Mouse (Mus musculus) left cerebral cortex, adult 11 months (tissue): Measurements from ENCODE around the gene Gm37240.
A peak's percentile ranks its signal among the peaks of the same experiment; 100 is the strongest.

ENCODE experiments used
- DNase-seq: peaks from one replicate; pipeline ENCODE4 v3.0.0; 2022; ENCODE audit warnings: low spot score

The Gm37240 gene

GRCm38 (mm10) chr3:85827283-85827682 is 60.0 kb downstream of the Gm37240 start:
- DNase-seq, result no peak

GRCm38 (mm10) chr3:85820839-85821548 is 66.3 kb downstream of the Gm37240 start:
- no peak for DNase-seq

- no peak for DNase-seq
Observed at GRCm38 (mm10) chr3:85819319-85819718, 68.0 kb downstream of the Gm37240 start.

DNA sequence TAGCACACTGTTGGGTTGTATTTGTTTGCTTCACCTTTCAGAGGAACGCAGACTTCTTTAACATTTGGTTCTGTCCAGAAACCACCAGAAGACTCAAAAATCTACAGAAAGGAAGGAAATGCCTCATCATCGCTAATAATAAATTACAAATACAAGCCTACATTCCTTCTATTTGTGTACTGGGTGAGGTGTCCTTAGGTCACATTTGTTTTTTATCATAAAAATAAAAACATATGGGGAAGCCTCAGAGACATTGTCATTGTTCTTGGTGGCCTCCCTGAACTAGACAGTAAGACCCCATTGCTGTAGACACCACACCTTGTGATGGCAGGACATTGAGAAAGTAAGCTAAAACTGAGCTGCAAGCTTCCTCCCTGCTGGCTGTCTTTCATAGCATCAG is 70.1 kb downstream of the Gm37240 start, which contains the start of gene Fam160a1:
TSS of gene Fam160a1 (minus strand) at position 101 of the 400 bp plus-strand sequence.
- DNase-seq, result no peak

- peak; percentile 26 for DNase-seq
Observed at GRCm38 (mm10) chr3:85814241-85814640, 73.1 kb downstream of the Gm37240 start.

DNA sequence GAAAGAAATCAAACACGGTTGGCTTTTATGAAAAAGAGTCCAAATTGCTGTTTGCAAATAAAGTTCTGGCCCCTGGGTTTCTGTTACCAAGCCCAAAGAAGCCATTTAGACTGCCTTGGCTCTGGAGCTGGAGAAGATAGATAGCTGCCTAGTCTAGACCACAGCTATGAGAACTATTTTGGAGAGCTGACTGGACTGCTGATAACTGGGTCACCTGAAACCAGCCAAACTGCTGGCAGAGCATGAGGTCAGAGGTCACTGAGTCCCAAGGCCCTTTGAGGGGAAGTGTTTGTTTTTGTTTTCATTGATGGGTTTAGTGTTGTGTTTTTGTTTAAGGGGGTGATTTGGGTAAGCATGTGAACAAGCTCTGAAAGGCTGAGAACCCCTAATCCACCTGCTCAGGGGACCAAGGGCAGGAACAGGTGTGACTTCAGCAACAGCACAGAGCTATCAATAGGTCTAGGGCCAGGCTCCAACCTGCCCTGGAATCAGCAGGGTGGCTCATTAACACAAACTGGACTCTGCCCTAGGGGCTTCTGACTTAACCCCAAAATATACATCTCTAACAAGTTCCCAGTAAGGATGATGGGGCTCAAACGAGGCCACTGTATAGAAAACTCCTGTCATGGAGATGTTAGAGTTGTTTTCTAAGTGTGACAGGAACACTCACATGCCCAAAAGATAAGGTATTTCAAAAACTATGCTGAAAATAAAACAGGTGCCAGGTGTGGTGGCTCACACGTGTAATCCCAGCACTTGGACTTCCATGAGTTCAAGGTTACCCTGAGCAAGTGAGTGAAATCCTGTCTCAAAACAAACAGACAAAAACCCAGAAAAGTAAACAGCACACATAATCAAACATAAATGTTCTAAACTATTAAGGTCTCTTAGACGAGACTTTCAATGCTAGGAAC is 74.0 kb downstream of the Gm37240 start:
- DNase-seq, result no peak

- no peak for DNase-seq
Observed at GRCm38 (mm10) chr3:85812010-85812409, 75.3 kb downstream of the Gm37240 start.

DNA sequence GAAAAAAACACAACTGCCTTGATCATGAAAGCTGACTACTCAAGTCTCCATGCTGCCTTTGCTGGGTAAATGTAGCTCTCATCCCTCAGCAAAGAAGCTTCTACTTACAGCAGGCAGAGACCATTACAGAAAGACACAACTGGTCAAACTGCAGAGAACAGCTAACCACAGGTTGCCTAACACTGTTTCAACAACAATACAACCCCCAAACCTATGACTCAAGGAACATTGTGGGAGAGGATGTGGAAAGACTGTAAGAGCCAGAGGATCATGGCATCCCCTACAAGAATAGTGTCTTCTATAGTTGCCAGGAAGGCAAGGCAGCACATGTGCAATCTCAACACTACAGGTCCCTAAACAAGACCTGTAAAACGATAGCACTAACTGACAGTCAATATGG is 94.2 kb downstream of the Gm37240 start:
- no peak for DNase-seq

GRCm38 (mm10) chr3:85789748-85790147 is 97.6 kb downstream of the Gm37240 start:
- no peak for DNase-seq

DNA sequence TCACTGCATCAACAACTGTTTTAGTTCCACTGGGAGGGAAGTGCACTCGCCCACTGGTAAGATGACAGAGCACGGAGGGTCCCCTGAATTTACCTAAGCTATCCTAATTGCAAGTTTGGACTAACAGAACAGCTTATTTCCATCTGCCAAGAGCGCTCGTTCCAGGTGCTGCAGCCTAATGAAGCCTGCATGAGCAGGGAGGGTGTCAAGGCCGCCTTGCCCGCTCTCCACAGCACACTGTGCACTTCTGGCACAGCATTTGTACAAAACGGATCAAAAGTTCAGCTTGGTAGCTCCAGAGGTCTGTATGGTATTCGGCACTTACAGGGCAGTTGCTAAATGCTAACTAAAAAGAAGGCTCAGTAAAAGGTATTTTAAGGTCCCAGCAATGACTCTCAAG is 100.8 kb downstream of the Gm37240 start:
- no peak for DNase-seq

DNA sequence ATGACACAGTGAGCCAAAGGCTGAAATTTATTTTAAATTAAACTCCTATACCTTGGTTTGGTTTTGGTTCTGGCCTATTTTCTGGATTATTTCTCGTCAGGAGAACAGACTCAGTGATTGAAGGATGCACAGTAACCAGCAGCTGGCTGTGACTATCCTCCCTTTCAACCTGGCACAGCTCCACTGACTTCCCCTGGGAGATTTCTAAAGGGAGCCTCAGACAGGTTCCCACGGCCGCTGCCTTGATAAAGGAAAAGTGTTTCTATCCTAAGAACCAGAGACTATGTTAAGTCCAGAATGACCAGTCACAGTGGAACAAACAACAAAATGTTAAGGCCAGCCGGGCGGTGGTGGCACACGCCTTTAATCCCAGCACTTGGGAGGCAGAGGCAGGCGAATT is 106.4 kb downstream of the Gm37240 start:
- DNase-seq, result no peak

DNA sequence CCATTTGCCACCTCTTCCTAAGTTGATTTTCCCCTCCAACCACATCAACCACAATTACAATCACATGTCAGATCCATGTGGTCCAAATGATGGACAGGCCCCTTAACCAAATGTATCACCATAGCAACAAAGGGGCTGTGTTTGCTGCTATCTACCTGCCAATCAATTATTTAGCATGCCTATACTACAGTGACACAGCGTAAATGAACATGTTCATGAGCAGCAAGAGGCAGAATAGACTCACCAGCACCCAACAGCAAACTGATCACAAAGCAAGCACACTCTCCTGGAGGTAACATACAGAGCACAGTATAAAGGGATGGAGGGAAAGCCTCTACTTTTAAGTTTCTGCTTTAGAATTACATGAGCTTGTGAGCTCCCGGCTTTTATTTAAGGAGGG is 107.0 kb downstream of the Gm37240 start:
- DNase-seq, result no peak

- DNase-seq, result no peak
Observed at GRCm38 (mm10) chr3:85777841-85778240, 109.5 kb downstream of the Gm37240 start.

DNA sequence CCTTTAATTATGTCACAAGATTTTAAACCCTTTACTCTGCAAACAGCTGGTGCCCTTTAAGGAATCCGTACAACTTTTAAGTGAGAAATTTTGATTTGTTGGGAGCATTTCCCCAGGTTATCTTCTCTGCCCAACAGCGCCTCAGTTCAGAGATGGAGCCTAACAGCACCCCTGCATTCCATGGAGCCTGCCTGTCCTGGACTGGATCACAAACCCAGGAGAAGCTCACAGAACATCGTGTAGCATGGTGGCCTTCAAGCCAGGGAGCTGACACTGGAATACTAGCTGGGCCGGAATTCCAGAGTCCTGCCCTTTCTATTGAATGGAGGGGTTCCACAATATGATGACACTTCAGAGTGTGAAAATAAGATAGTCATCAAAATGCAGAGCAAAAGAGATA is 110.0 kb downstream of the Gm37240 start:
- DNase-seq, result no peak

GRCm38 (mm10) chr3:85776707-85777106 is 110.6 kb downstream of the Gm37240 start:
- no peak for DNase-seq

GRCm38 (mm10) chr3:85776126-85776525 is 111.2 kb downstream of the Gm37240 start:
- no peak for DNase-seq

- DNase-seq, result no peak
Observed at GRCm38 (mm10) chr3:85773886-85774285, 113.4 kb downstream of the Gm37240 start.

DNA sequence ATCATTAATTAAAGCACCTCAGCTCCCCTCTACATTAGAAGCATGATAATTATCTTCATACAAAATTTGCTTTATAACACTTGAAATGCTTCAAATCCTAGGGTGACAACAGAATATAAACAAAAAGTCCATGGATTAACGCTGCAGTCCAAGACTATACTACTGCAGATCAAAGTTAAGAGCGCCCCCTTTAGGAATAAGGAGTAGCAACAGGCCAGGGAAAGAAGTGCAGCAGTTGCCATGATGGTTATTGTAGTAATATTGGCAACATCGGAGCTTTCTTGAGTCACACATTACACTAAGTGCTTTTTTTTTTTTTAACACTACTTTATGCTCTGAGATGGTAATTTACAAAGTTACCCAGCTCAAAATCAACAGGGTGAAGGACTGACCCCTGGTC is 113.9 kb downstream of the Gm37240 start:
- no peak for DNase-seq

DNA sequence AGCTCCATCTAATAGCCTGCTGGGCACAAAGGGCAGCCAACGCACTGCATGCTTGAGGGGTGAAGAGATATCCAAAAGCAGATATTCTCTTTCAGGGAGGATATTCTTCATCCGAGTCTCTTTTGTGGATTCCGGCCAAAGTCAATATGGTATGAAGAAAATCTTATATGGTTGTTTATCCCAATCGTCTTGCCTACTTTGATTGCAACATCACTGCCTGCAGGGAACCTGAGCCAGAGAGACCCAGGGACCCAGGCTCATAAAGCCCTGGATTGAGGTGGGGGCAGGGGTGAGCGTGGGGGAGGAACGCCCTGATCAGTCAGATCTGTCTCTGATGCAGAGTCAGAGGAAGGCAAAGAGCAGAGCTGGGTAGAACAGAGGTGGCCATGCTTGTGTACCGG is 122.4 kb downstream of the Gm37240 start:
- no peak for DNase-seq

DNA sequence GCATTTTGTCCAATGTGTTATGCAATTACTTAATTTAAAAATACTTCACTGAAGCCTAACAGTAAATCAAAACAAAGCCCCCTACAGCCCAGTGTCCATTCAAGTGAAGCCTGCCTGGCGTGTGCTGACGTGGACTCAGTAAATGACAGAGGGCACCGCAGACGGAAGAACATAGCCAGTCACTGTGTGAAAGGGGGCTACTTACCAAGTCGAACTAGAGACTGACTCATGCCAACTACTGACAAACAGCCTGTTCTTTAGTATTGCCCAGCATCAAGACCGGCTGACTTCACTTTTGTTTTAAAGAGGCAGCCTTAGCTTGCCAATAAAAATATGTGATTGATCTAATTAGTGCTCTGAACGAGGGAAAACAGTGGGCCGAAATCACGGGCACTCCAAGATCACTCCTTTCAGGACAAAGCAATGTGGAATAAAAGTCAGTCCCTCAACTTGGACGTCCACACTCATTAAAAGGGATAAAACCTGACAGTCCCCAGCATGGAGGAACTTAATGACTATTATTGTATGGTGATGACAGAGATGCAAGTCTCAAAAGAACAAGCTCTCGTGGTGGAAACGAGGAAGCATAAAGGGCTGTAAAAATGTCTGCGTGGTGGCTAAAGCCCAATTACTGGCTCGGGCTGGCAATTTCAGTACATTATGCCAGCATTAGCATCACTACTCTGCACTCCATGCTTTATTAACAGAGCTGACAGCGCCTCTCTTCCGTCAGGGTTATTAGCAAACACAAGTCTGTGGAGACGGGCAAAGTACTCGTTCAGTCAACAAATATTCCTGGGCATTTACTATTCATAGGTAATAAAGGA is 123.1 kb downstream of the Gm37240 start:
- no peak for DNase-seq

DNA sequence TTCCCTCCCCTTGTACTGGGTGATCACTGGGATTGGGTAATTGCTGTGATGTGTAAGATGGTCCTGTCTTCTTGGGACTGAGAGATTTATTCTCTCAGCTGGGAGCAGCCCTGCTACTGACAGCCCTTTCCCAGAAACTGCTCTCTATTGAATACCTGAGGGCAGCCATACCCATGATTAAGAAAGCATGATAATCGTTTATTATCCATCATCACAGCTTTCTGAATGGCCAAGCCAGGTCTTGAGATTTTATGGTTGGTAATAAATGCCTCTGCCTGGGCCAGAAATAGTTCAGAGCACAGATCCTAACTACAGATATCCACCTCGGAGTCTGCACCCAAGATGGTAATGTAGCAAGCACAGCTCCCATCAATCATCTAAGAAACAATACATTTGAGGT is 129.4 kb downstream of the Gm37240 start:
- DNase-seq, result no peak

DNA sequence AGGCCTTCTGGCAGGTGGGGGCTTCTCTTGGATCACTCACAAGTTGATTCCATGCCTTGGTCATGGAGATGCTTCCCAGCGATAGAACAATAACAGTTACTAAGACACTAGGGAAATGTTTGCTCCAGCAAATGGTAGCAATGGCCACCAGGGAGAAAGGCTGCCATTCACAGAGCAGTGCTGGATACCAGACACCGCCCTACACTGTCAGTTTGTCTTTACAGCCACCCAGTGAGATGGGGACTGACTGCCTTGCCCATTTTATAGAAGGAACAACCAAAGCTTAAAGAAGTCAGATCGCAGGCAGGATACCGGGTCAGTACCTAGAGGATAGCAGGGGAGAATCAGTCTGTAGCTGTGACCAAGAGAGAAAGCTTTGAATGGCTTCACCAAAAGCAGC is 129.9 kb downstream of the Gm37240 start:
- no peak for DNase-seq
